Mouse (Mus musculus) left cerebral cortex, adult 6 months (tissue): Measurements from ENCODE around the gene Mt3. TPM values are rescaled to one million over a fixed set of nuclear protein-coding genes. Genes with fewer than 3 reads are reported as not detected.

Experiments used
- long read RNA-seq, 2 experiments: library from polyadenylated mRNA; unstranded; transcript quantifications; one replicate each; pipeline ENCODE4 v2.0.0; 2019 to 2020
- polyA plus RNA-seq: library from polyadenylated mRNA; unstranded; fragments of <200 nt; fragmentation: Nextera tagmentation; gene quantifications from 2 replicates; pipeline ENCODE4 v1.2.3, GENCODE M21; 2021

The Mt3 gene
- polyA plus RNA-seq = 1,224 and 1,264 TPM in 2 replicates
- long read RNA-seq, experiment 1, transcript Mt3-201 (3 exons, 536 nt) = major isoform, 112 of 116 reads
- long read RNA-seq, experiment 1, partial matches to known transcripts = 0 of 116 reads
- long read RNA-seq, experiment 1, other reads (novel, unspliced or antisense) = 3 of 116 reads
- long read RNA-seq, experiment 2, transcript Mt3-202 (3 exons, 440 nt) = minor isoform, 5 of 726 reads
- long read RNA-seq, experiment 2, transcript Mt3-201 (3 exons, 536 nt) = major isoform, 698 of 726 reads
- long read RNA-seq, experiment 2, partial matches to known transcripts = 4 of 726 reads
- long read RNA-seq, experiment 2, other reads (novel, unspliced or antisense) = 19 of 726 reads

DNA sequence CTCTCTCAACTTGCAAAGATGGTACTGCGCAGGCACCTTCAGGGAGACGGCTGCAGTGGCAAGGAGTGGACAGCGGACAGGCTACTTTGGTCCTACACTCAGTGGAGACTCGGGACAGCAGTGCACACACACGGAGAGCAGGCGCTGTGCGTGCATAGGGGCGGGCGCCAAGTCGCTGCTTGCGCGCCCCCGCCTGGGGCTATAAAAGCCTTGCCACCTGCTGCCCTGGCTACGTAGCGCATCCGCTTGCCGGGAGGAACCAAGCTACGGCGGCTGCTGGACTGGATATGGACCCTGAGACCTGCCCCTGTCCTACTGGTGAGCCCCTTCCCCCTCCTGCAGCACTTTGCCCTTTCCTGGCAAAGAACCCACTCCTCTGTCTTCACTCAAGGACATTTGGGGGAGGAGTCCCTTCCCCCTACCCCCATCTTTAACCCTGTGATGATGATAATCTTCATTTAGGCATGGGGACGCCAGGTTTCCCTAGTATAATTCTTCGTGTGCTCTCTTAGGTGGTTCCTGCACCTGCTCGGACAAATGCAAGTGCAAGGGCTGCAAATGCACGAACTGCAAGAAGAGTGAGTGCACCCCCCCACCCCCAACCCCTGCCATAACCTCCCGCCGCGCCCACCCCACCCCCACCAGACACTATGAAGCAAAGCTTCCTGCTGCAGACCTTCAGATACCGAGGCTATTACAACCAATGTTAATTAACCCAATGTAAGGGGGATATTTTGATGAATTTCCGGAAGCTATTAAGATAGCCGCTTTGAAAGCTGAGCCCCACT lies at the start of gene Mt3:
TSS of gene Mt3 (plus strand) at position 95 of the 788 bp plus-strand sequence.

DNA sequence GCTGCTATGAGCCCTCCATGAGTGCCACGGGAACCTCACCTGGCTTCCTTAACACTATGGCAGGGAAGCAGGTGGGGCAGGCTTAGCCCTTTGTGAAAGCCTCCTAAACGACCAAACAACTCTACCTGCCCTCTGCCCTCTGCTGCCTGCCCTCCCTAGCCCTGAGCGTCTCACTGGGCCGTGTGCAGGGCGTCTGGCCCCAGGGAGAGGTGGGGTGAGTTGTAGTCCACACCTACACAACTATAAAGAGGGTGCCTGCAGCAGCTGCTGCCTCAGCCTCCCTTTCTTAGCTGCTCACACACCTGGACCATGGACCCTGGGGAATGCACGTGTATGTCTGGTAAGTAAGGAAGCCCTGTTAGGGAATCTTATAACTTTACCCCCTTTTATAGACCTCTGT lies 15.5 kb upstream of the Mt3 start, which contains the start of gene Mt4:
TSS of gene Mt4 (plus strand) at position 265 of the 400 bp plus-strand sequence.

DNA sequence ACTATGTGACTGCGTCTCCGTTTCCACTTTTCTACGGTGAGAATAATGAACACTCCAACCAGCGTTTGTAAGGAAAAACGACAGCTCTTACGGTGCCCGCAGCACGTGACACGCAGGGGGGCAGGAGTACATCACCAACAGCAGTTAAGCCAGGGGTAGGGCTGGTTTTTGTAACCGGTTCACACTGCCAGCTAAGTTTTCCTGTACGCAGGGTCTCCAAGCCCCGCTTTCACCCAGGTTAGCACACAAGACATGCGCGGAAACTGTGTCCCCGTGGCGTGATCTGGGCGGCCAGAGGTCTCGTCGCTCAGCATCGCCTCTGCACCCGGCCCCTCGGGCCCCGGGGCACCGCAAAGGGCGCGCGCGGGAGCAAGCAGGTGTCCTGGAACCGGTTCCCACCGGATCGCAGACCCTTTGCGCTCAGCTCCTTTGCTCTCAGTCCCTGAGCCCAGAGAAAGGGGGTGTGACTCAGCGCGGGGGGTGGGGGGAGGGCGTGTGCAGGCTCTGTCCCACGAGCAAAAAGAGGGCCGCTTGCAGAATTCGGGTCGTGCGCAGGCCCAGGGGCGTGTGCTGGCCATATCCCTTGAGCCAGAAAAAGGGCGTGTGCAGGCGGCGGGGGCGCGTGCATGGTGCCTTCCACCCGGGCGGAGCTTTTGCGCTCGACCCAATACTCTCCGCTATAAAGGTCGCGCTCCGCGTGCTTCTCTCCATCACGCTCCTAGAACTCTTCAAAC lies 19.8 kb downstream of the Mt3 start, which contains the start of gene Mt2:
TSS of gene Mt2 (plus strand) at position 590 of the 734 bp plus-strand sequence.

DNA sequence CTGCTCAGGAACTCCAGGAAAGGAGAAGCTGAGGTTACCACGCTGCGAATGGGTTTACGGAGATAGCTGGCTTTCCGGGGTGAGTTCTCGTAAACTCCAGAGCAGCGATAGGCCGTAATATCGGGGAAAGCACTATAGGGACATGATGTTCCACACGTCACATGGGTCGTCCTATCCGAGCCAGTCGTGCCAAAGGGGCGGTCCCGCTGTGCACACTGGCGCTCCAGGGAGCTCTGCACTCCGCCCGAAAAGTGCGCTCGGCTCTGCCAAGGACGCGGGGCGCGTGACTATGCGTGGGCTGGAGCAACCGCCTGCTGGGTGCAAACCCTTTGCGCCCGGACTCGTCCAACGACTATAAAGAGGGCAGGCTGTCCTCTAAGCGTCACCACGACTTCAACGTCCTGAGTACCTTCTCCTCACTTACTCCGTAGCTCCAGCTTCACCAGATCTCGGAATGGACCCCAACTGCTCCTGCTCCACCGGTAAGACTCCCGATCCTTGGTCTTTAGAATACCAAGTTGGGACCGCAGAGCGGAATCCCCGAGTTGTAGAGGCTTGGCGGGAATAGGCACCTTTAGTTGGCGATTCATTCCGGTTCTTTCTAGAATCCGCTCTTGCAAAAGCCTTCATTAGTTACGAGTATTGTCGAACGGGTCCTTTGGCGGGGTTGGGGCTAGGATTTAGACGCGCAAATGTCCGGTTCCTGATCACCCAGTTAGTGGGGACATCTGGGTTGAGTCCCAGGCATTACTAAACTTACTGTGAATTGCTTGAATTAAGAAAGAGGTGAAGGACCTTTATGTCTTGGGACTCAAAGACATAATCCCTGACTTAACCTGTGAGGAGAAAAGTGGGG lies 26.7 kb downstream of the Mt3 start, which contains the start of gene Mt1:
TSS of gene Mt1 (plus strand) at position 226 of the 856 bp plus-strand sequence.

Other genes starting within 250 kb of the Mt3 start
- 37.2 and 80.5 TPM in 2 replicates for gene Amfr, start 139.8 kb upstream of the Mt3 start, polyA plus RNA-seq
- 26.4 and 27.2 TPM in 2 replicates for gene Nudt21, start 115.6 kb upstream of the Mt3 start, polyA plus RNA-seq
- 45.5 and 56.9 TPM in 2 replicates for gene Ogfod1, start 115.4 kb upstream of the Mt3 start, polyA plus RNA-seq
- 11.4 and 11.5 TPM in 2 replicates for gene Bbs2, start 53.7 kb upstream of the Mt3 start, polyA plus RNA-seq
- not detected in 2 replicates for gene Mt4, start 15.4 kb upstream of the Mt3 start, polyA plus RNA-seq
- gene Mt2, start 20.1 kb downstream of the Mt3 start, polyA plus RNA-seq = 241 and 320 TPM in 2 replicates
- gene Mt1, start 26.5 kb downstream of the Mt3 start, polyA plus RNA-seq = 1,102 and 1,154 TPM in 2 replicates
- gene Nup93, start 62.0 kb downstream of the Mt3 start, polyA plus RNA-seq = 8.2 and 9.8 TPM in 2 replicates
- gene Slc12a3, start 176.6 kb downstream of the Mt3 start, polyA plus RNA-seq = not detected in 2 replicates
- 75.3 and 87.3 TPM in 2 replicates for gene Herpud1, start 233.8 kb downstream of the Mt3 start, polyA plus RNA-seq